Mouse (Mus musculus): ENCODE measurements around the gene Cacna1a.

Cacna1a gene

DNA sequence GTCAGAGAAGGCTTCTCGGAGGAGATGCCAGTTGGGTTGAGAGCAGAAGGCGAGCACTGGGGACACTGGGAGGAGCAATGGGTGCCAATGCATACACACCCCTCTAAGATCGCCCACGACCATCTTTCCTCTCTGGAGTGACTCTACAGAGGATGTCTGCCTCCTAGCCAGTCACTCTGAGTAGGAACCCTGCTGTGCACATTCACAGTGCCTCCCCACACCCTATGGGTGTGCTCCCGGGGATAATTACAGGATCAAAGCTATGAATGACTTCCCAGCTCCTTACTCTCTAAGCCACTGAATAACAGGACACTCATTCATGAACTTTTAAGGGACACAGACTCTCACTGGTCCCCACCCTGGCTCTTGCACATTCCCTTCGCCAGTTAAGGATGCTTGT is 151.1 kb downstream of the Cacna1a start:
- DNase-seq (ENCODE audit: low spot score in 2 of 2) = no peak

DNA sequence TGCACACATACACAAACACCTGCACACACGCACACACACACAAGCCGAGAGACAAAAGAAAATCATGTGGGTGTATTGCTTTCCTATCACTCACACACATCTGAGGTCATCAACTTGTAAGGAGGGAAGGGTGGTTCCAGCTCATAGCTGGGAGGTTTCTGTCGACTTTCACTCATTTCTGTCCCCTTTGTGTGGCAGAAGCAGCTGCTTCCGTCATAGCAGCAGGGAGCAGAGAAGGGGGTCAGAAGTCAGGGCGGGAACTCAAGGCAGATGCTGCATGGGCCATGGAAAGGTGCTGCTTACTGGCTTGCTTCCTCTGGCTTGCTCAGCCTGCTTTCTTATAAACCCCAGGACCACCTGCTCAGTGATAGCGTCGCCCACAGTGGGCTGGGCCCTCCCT is 154.2 kb downstream of the Cacna1a start:
- DNase-seq (ENCODE audit: low spot score in 2 of 2) = no peak

GRCm38 (mm10) chr8:84545522-84545921 is 157.3 kb downstream of the Cacna1a start:
- DNase-seq (ENCODE audit: low spot score in 2 of 2) = no peak

DNA sequence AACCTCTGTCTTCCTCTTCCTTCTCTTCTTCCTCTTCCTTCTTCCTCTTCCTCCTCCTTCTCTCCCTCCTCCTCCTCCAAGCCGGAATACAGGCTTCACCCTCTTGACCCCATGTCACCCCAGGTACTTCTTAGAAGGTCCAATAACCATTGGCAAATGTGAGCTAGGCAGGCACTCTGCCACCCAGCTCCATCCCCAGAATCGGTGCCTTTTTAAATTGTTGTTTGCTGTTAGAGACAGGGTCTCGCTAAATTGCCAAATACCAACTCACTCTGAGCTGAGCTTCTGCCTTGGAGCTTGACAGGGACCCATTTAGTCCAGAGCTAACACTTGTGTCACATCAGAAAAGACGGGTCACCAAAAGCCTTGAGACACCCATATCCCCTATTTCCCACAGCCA is 164.2 kb downstream of the Cacna1a start:
- DNase-seq (ENCODE audit: low spot score in 2 of 2) = no peak

DNA sequence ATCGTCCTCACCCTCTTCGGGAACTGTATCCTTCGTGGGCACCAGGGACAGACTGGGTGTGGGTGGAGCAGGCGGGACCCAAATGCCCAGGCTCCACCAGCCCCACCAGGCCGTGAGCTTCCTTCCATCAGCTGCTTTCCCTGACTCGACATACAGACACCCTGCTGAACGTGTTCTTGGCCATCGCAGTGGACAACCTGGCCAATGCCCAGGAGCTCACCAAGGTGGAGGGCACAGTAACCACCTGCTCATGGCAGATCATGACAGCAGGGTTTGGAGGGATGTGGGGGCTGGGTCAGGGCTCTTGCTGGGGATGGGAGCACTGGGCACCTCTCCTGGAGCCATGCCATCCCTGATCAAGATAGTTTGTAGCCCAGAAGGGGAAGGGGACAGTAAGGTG is 164.9 kb downstream of the Cacna1a start:
- no peak for DNase-seq (ENCODE audit: low spot score in 2 of 2)

GRCm38 (mm10) chr8:84553617-84554016 is 165.4 kb downstream of the Cacna1a start:
- DNase-seq (ENCODE audit: low spot score in 2 of 2) = no peak

GRCm38 (mm10) chr8:84554301-84555027 is 166.2 kb downstream of the Cacna1a start:
- peak; percentile 65 to 71 for DNase-seq (ENCODE audit: low spot score in 2 of 2)

- no peak for DNase-seq (ENCODE audit: low spot score in 2 of 2)
Measured at GRCm38 (mm10) chr8:84555269-84555668, 167.0 kb downstream of the Cacna1a start.

GRCm38 (mm10) chr8:84557936-84558335 is 169.7 kb downstream of the Cacna1a start:
- DNase-seq (ENCODE audit: low spot score in 2 of 2) = no peak

- no peak for DNase-seq (ENCODE audit: low spot score in 2 of 2)
Measured at GRCm38 (mm10) chr8:84559121-84559604, 170.9 kb downstream of the Cacna1a start.

DNA sequence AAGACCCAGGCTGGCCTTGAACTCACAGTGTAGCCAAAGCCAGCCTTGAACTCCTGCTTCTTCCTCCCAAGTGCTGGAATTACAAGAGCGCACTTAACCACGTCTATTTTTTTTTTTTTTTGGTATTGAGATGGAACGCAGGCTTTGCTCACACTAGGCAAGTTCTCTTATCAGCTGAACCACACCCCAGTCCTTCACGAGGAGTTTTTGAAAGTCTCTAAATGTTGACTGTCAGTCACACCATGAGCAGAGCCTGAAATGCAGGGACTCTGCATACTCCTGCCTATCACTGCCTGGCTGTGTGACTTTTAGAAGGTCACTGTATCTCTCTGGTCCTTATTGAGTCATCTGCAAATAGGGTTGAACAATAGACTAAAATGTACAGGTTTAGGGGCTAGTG is 173.5 kb downstream of the Cacna1a start:
- no peak for DNase-seq (ENCODE audit: low spot score in 2 of 2)

- no peak for DNase-seq (ENCODE audit: low spot score in 2 of 2)
Measured at GRCm38 (mm10) chr8:84564042-84564441, 175.8 kb downstream of the Cacna1a start.

GRCm38 (mm10) chr8:84565577-84566360 is 177.5 kb downstream of the Cacna1a start:
- DNase-seq (ENCODE audit: low spot score in 2 of 2) = no peak

GRCm38 (mm10) chr8:84566816-84567413 is 178.7 kb downstream of the Cacna1a start:
- DNase-seq (ENCODE audit: low spot score in 2 of 2) = no peak

GRCm38 (mm10) chr8:84567541-84567940 is 179.3 kb downstream of the Cacna1a start:
- DNase-seq (ENCODE audit: low spot score in 2 of 2) = no peak

GRCm38 (mm10) chr8:84568737-84569136 is 180.5 kb downstream of the Cacna1a start:
- DNase-seq (ENCODE audit: low spot score in 2 of 2) = no peak

GRCm38 (mm10) chr8:84569921-84570673 is 181.9 kb downstream of the Cacna1a start:
- no peak for DNase-seq (ENCODE audit: low spot score in 2 of 2)

DNA sequence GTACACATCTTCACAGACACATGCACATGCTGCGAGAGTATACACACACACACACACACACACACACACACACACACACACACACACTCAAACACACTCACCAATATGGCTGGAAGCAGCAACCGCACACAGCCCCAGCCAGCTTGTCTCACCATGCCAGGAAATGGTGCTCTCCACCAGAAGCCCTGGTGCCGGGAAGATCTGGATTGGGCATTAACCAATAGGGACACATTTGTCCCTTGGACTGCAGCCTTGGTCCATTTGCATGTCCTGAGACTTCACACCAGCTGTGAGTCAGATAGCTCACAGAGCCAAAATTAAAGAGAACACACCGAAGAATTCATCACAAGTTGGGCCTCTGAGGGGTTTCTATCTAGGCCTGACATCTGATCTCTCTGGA is 189.2 kb downstream of the Cacna1a start:
- DNase-seq (ENCODE audit: low spot score in 2 of 2) = no peak

DNA sequence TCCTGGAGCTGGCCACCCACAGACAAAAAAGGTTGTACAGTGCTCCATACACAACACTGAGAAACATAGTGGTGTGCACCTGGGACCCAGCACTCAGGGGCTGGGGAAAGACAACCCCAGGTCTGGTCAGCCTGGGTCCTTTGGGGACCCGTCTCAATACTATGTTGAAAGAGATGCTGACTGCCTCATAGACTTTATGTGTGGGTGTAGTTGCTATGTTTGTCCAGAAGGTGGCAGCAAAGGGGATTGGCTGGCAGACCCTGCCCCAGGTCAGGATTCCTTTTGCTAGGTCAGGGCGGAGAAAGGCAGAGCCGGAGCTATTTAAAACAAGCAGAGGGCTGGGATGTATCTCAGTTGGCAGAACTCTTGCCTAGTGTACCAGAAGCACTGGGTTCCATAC is 191.4 kb downstream of the Cacna1a start:
- no peak for DNase-seq (ENCODE audit: low spot score in 2 of 2)

DNA sequence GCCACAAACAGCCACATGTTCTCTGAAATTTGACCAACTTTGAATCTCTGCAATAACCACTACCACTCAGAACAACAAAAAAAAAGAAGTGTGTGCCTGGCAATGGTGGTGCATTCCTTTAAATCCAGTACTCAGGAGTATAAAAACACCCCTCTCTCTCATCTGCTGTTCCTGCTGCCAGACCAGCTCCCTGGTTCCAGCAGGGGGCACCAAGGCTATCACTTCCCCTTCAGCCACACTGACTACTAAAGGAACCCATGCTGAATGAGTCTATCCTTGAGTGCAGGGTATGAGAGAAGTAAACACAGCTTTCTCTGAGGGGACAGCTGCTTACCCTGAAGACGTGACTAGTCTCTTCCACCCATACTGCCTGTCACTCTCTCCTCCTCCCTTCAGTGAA is 197.1 kb downstream of the Cacna1a start:
- DNase-seq (ENCODE audit: low spot score in 2 of 2) = no peak

DNA sequence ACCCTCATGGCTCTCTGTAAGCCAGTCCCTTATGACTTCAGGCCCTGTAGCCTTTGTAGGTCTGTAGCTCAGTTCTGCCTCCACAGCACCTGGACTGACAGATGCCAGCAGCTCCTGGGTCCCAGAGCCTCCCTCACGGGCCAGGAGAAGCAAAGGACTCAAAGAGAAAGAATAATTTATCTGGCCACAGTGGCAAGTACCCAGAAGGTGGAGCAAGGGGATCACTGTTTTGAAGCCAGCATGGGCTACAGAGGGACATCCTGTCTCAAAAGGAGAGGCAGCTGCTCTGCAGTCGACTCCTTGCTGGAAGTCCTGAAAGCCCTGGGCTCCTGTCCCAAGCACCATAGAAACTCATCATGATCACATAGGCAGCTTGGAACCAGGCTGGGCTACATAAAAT is 198.0 kb downstream of the Cacna1a start:
- DNase-seq (ENCODE audit: low spot score in 2 of 2) = no peak

DNA sequence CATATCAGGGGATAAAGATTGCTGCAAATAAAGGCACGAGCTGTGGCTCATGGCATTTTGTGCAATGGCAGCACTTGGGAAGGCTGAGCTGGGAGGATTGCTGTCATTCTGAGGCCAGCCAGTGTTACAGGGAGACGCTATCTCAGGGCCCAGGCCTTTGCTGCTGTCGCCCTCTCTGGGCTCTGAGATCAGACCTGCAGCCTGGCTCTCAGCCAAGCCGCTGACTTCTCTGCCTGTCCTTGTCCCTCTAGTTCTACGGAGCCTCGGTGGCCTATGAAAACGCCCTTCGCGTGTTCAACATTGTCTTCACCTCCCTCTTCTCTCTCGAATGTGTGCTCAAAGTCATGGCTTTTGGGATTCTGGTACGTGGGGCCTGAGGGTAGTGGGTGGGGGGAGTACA is 200.3 kb downstream of the Cacna1a start:
- DNase-seq (ENCODE audit: low spot score in 2 of 2) = no peak

Data from right cerebral cortex, postnatal 36 days (tissue).